Mouse (Mus musculus): ENCODE results near the gene Rbm18. TPM values are rescaled to one million over a fixed set of nuclear protein-coding genes. Genes with fewer than 3 reads are reported as not detected.
A peak's percentile ranks its signal among the peaks of the same experiment; 100 is the strongest.

Rbm18 gene
- polyA plus RNA-seq, 1 experiment, result 4.3 TPM

GRCm38 (mm10) chr2:36139096-36139495 lies 2.5 kb upstream of the Rbm18 start:
- no peak overlapping the region for H3K27ac ChIP-seq (ENCODE audit: insufficient read depth, low read depth, low read length)
- TF ChIP-seq CTCF (IDR thresholded peaks at IDR 0.05; ENCODE audit: extremely low read depth, insufficient read length, insufficient replicate concordance, low read depth, low read length), result no peak
- no peak for TF ChIP-seq POLR2A (IDR thresholded peaks at IDR 0.05; ENCODE audit: low read depth, low read length)

GRCm38 (mm10) chr2:36135887-36136286 lies 686 bp downstream of the Rbm18 start:
- under 1% methylated on average over 4 of the region's 4 CpGs for WGBS
- no peak for TF ChIP-seq POLR2A (IDR thresholded peaks at IDR 0.05; ENCODE audit: low read depth, low read length)
- no peak for TF ChIP-seq CTCF (IDR thresholded peaks at IDR 0.05; ENCODE audit: extremely low read depth, insufficient read length, insufficient replicate concordance, low read depth, low read length)
- peak overlapping the region; percentile 84 for H3K27ac ChIP-seq (ENCODE audit: insufficient read depth, low read depth, low read length)
- H3K4me1 ChIP-seq (ENCODE audit: control insufficient read depth, insufficient read depth, insufficient read length, low read length), result no peaks in the 10 kb centered on the region; the same call in 1 of the 2 replicates
- no peaks in the 10 kb centered on the region for H3K27me3 ChIP-seq (ENCODE audit: control insufficient read depth, insufficient read depth, low read length)
- peak overlapping the region; percentile 91 for H3K4me3 ChIP-seq (ENCODE audit: low read depth, low read length)
- peaks cover 16% of the 10 kb centered on the region for H3K36me3 ChIP-seq (ENCODE audit: control insufficient read depth, insufficient read depth, low read length)

More at GRCm38 (mm10) chr2:36139096-36139495, 2.5 kb upstream of the Rbm18 start:
- no peaks in the 10 kb centered on the region; the same call in 1 of the 2 replicates for H3K4me1 ChIP-seq (ENCODE audit: control insufficient read depth, insufficient read depth, insufficient read length, low read length)
- no peak overlapping the region for H3K4me3 ChIP-seq (ENCODE audit: low read depth, low read length)
- peaks cover 5% of the 10 kb centered on the region; the same call in 1 of the 2 replicates for H3K36me3 ChIP-seq (ENCODE audit: control insufficient read depth, insufficient read depth, low read length)
- H3K27me3 ChIP-seq (ENCODE audit: control insufficient read depth, insufficient read depth, low read length), result no peaks in the 10 kb centered on the region
- WGBS, result 72% methylated on average over 2 of the region's 2 CpGs

- TF ChIP-seq CTCF (IDR thresholded peaks at IDR 0.05; ENCODE audit: extremely low read depth, insufficient read length, insufficient replicate concordance, low read depth, low read length) (no peak), POLR2A (IDR thresholded peaks at IDR 0.05; ENCODE audit: low read depth, low read length) (no peak)
- H3K4me3 ChIP-seq (ENCODE audit: low read depth, low read length), result no peak overlapping the region
- no peaks in the 10 kb centered on the region for H3K27me3 ChIP-seq (ENCODE audit: control insufficient read depth, insufficient read depth, low read length)
- peaks cover 39% of the 10 kb centered on the region for H3K36me3 ChIP-seq (ENCODE audit: control insufficient read depth, insufficient read depth, low read length)
- no peak overlapping the region for H3K27ac ChIP-seq (ENCODE audit: insufficient read depth, low read depth, low read length)
- H3K4me1 ChIP-seq (ENCODE audit: control insufficient read depth, insufficient read depth, insufficient read length, low read length), result no peaks in the 10 kb centered on the region
- 92% methylated on average over 3 of the region's 3 CpGs for WGBS
Measured at GRCm38 (mm10) chr2:36129051-36129450, 7.5 kb downstream of the Rbm18 start.

- WGBS, result 68% methylated on average over 4 of the region's 4 CpGs
- Histone ChIP-seq H3K27me3 (ENCODE audit: control insufficient read depth, insufficient read depth, low read length) (no peaks in the 10 kb centered on the region), H3K27ac (ENCODE audit: insufficient read depth, low read depth, low read length) (no peak overlapping the region), H3K4me1 (ENCODE audit: control insufficient read depth, insufficient read depth, insufficient read length, low read length) (no peaks in the 10 kb centered on the region), H3K4me3 (ENCODE audit: low read depth, low read length) (no peak overlapping the region), H3K36me3 (ENCODE audit: control insufficient read depth, insufficient read depth, low read length) (peaks cover 40% of the 10 kb centered on the region)
- TF ChIP-seq CTCF (IDR thresholded peaks at IDR 0.05; ENCODE audit: extremely low read depth, insufficient read length, insufficient replicate concordance, low read depth, low read length), result no peak
Measured at GRCm38 (mm10) chr2:36127973-36128372, 8.6 kb downstream of the Rbm18 start.

- no peak for TF ChIP-seq POLR2A (IDR thresholded peaks at IDR 0.05; ENCODE audit: low read depth, low read length)
- no peak for TF ChIP-seq CTCF (IDR thresholded peaks at IDR 0.05; ENCODE audit: extremely low read depth, insufficient read length, insufficient replicate concordance, low read depth, low read length)
- Histone ChIP-seq H3K4me1 (ENCODE audit: control insufficient read depth, insufficient read depth, insufficient read length, low read length) (no peaks in the 10 kb centered on the region), H3K4me3 (ENCODE audit: low read depth, low read length) (no peak overlapping the region), H3K36me3 (ENCODE audit: control insufficient read depth, insufficient read depth, low read length) (peaks cover 43% of the 10 kb centered on the region), H3K27me3 (ENCODE audit: control insufficient read depth, insufficient read depth, low read length) (no peaks in the 10 kb centered on the region), H3K27ac (ENCODE audit: insufficient read depth, low read depth, low read length) (no peak overlapping the region)
- WGBS, result 84% methylated on average over 9 of the region's 9 CpGs
Measured at GRCm38 (mm10) chr2:36126795-36127429, 9.7 kb downstream of the Rbm18 start.

- H3K4me3 ChIP-seq (ENCODE audit: low read depth, low read length), result no peak overlapping the region
- peaks cover 14% of the 10 kb centered on the region for H3K27me3 ChIP-seq (ENCODE audit: control insufficient read depth, insufficient read depth, low read length)
- H3K36me3 ChIP-seq (ENCODE audit: control insufficient read depth, insufficient read depth, low read length), result peaks cover 10% of the 10 kb centered on the region
- no peak overlapping the region for H3K27ac ChIP-seq (ENCODE audit: insufficient read depth, low read depth, low read length)
- WGBS, result 66% methylated on average over 3 of the region's 3 CpGs
- no peaks in the 10 kb centered on the region for H3K4me1 ChIP-seq (ENCODE audit: control insufficient read depth, insufficient read depth, insufficient read length, low read length)
- TF ChIP-seq POLR2A (IDR thresholded peaks at IDR 0.05; ENCODE audit: low read depth, low read length) (no peak), CTCF (IDR thresholded peaks at IDR 0.05; ENCODE audit: extremely low read depth, insufficient read length, insufficient replicate concordance, low read depth, low read length) (no peak)
Measured at GRCm38 (mm10) chr2:36112632-36113031, 23.9 kb downstream of the Rbm18 start.

- H3K27me3 ChIP-seq (ENCODE audit: control insufficient read depth, insufficient read depth, low read length), result peaks cover 45% of the 10 kb centered on the region
Measured at GRCm38 (mm10) chr2:36108615-36109014, 28.0 kb downstream of the Rbm18 start.

More at GRCm38 (mm10) chr2:36108615-36109014, 28.0 kb downstream of the Rbm18 start:
- Histone ChIP-seq H3K4me3 (ENCODE audit: low read depth, low read length) (no peak overlapping the region), H3K27ac (ENCODE audit: insufficient read depth, low read depth, low read length) (no peak overlapping the region), H3K36me3 (ENCODE audit: control insufficient read depth, insufficient read depth, low read length) (no peaks in the 10 kb centered on the region), H3K4me1 (ENCODE audit: control insufficient read depth, insufficient read depth, insufficient read length, low read length) (no peaks in the 10 kb centered on the region)
- WGBS, result 15% methylated on average over 7 of the region's 7 CpGs
- no peak for TF ChIP-seq POLR2A (IDR thresholded peaks at IDR 0.05; ENCODE audit: low read depth, low read length)
- no peak for TF ChIP-seq CTCF (IDR thresholded peaks at IDR 0.05; ENCODE audit: extremely low read depth, insufficient read length, insufficient replicate concordance, low read depth, low read length)
